Mouse (Mus musculus) heart, postnatal 10 days (tissue): ENCODE measurements around the gene Armc2. TPM values are rescaled to one million over a fixed set of nuclear protein-coding genes. Genes with fewer than 3 reads are reported as not detected.

Source experiments
- DNase-seq, 2 experiments: peaks; one replicate each; pipeline ENCODE4 v3.0.0; 2021
- intact Hi-C: fragments of 180-260 bp; cut with DNase I; formaldehyde crosslinking; loops from one replicate; pipeline ENCODE4 v1.15.1; 2025
- total RNA-seq, 2 experiments: library from RNA; stranded (reverse); gene quantifications; 2 replicates each; pipeline ENCODE4 v1.2.3; 2021

Gene Armc2
- total RNA-seq, 2 experiments from 2014 or later, result 2.6 to 2.7 TPM

DNA sequence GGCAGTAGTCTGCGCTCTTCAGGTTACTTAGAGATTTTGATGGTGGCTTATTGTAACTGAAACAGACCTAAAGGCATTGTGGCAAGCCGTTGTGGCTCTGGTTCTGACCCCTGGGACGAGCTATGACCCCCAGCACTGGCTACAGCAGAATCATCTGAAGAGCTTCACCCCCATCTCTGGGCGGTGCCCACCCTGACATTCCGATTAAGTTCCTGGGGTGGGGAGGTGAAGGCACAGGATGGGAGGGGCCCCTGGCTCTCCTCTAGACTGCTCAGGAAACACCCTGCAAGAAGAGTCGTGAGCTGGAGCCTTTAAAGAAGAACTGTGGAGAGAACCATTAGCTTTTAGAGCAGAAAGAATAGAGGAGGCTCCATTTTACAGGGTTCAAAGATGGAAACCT is 6.2 kb upstream of the Armc2 start:
- intact Hi-C loops, result no loop called here
- no peak for DNase-seq

- intact Hi-C loops, result no loop called here
- DNase-seq, result no peak
Observed at GRCm38 (mm10) chr10:42021536-42021935, 3.3 kb upstream of the Armc2 start.

- no peak for DNase-seq
- intact Hi-C loops, result no loop called here
Observed at GRCm38 (mm10) chr10:42014086-42014485, 4.2 kb downstream of the Armc2 start.

GRCm38 (mm10) chr10:42010761-42011435 is 7.3 kb downstream of the Armc2 start:
- intact Hi-C loops, result no loop called here
- DNase-seq, result no peak

GRCm38 (mm10) chr10:42005259-42005658 is 13.0 kb downstream of the Armc2 start:
- DNase-seq, result peak; percentile 77 to 80
- intact Hi-C loops, result no loop called here

GRCm38 (mm10) chr10:42004690-42005089 is 13.6 kb downstream of the Armc2 start:
- intact Hi-C loops, result no loop called here
- DNase-seq, result no peak

GRCm38 (mm10) chr10:42004056-42004455 is 14.2 kb downstream of the Armc2 start:
- no peak for DNase-seq
- intact Hi-C loops, result no loop called here

GRCm38 (mm10) chr10:42003576-42003975 is 14.7 kb downstream of the Armc2 start:
- intact Hi-C loops, result no loop called here
- DNase-seq, result no peak

DNA sequence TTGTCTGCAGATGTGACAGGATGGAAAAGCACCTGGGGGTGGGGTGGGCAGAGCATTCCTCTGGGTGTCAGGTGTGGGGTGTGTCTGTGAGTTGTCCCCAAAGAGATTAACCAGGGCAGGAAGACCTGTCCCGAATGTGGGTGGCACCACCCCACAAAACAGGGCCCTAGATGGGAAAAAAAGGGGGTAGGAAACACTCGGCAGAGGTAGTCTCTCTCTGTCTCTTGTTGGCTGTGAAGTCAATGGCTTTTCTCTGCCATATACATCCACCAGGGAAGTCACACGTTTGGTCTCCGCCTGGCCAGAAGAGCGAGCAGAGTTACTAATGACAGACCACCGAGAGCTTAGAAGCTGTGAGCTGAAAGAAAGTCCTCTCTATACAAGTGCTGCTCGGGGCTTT is 15.8 kb downstream of the Armc2 start:
- no peak for DNase-seq
- intact Hi-C loops, result no loop called here

GRCm38 (mm10) chr10:42001260-42001659 is 17.0 kb downstream of the Armc2 start:
- no peak for DNase-seq
- intact Hi-C loops, result no loop called here

DNA sequence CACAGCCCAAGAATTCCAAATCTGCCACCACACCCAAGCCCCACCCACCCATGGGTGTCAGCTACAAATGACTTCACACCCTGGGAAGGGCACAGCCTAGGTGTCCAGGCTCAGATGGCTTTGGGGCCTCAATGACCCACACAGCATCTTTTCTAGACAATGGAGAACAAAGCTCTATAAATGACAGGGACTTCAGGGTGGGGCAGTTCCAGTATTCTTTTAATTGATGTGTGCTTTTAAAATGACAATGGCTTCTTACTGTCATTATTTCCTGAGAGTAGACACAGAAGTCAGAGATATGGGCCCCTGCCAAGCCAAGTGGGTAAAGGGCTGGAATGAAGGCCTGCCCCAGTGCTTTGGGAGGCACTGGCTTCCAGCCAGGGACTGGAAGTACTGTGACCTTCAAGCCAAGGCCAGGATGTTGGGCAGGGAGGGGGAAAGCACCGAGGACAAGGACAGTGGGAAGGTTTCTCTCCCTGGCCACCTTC is 20.5 kb downstream of the Armc2 start:
- intact Hi-C loops, result no loop called here
- DNase-seq, result peak; percentile 78 to 88

- DNase-seq, result no peak
- intact Hi-C loops, result no loop called here
Observed at GRCm38 (mm10) chr10:41996157-41996556, 22.1 kb downstream of the Armc2 start.

GRCm38 (mm10) chr10:41995051-41995450 is 23.2 kb downstream of the Armc2 start:
- intact Hi-C loops, result no loop called here

GRCm38 (mm10) chr10:41994578-41994977 is 23.7 kb downstream of the Armc2 start:
- intact Hi-C loops, result no loop called here
- DNase-seq, result no peak

More at GRCm38 (mm10) chr10:41995051-41995450, 23.2 kb downstream of the Armc2 start:
- no peak for DNase-seq

GRCm38 (mm10) chr10:41992059-41992440 is 26.2 kb downstream of the Armc2 start:
- intact Hi-C loops, result no loop called here
- DNase-seq, result no peak

GRCm38 (mm10) chr10:41991364-41992058 is 26.7 kb downstream of the Armc2 start:
- DNase-seq, result no peak
- intact Hi-C loops, result no loop called here

DNA sequence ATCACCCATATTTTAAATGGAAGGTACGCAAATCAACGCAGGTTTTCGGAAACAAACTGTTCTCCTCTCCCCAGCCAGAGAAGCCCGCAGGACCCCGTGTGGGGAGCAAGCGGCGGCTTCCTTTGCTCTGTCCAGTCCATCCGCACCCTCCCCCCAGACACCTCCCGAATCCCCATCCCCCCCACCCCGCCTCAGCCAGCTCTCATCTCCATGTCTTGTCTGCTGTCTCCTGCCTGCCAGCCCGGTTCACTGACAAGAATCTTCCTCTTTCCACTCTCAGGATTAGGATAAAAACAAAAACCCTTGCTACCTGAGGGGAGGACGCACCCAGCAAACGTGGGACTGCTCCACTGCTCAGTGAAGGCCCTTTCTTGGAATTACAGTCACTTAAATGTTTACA is 27.3 kb downstream of the Armc2 start:
- intact Hi-C loops, result no loop called here
- no peak for DNase-seq

DNA sequence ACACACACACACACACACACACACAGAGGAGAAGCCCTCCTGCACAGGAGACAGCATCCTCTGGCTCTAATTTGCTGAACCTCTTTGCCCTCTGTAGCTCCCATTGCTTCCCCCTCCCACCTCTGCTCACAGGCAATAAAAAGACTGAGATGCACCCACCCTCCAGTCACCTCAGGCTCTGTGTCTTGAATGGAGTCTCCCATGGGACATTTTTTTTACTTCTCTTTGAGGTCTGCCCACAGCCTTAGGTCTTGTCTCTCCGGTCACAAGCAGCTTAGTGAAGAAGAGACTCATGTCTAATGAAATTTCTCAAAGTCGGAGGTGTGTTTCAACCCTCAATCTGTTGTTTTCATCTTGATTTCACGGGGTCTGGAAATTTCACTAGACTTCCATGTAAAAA is 29.3 kb downstream of the Armc2 start:
- intact Hi-C loops, result loop anchor here (10.0 kb wide), 1 partner anchor 646 kb away; no protein-coding TSS in a partner anchor

DNA sequence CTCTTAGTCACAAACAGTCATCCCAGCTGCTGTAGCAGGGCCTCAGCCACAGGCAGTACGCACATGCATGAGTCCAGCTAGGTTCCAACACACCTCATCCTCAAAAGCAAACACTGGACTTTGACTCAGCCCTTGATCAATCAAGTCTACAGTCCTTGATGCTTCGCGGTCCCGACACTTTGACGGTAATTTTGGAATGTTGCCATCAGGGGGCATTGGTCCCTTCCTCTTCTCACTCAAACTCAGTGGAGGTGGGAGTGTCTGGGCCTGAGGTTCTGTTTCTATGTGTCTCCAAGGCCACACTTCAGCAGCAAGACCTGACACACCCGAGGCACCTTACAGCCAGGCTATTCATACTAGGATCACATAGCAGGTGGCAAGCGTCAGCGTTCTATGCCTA is 32.1 kb downstream of the Armc2 start:
- intact Hi-C loops, result loop anchor here (10.0 kb wide), 1 partner anchor 649 kb away; no protein-coding TSS in a partner anchor
- DNase-seq, result no peak

More for the DNA sequence above, 29.3 kb downstream of the Armc2 start:
- no peak for DNase-seq

GRCm38 (mm10) chr10:41984221-41984620 is 34.0 kb downstream of the Armc2 start:
- no peak for DNase-seq
- intact Hi-C loops, result loop anchor here (5.0 to 10.0 kb wide), 3 partner anchors 88 to 651 kb away; partner anchors contain the start of gene Foxo3

DNA sequence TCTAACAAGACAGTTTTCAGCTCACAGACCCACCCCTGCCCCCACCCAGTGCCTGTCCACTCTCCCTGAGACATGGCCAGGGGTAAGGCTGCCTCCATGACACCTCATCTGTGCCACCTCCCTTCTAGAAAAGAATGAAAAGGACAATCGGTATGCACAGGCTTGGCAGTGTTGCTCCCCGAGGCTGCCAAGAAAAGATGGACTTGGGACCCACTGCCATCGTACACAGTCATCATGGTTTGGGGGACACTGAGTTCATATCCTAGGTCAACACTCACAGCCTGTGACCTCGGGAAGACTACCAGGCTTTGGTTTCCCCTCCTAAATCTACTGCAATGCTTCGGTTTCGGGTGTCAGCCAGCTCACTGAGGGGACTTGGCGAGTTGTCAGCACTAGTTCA is 35.4 kb downstream of the Armc2 start:
- intact Hi-C loops, result loop anchor here (5.0 to 10.0 kb wide), 3 partner anchors 89 to 652 kb away; partner anchors contain the start of gene Foxo3

More for the DNA sequence above, 35.4 kb downstream of the Armc2 start:
- DNase-seq, result no peak
